In genomic region chr2:157857496-157857895, GRCm38 (mm10) we compare ENCODE assay signal across 16 mouse cellular contexts. TPM values are rescaled to one million over a fixed set of nuclear protein-coding genes. Genes with fewer than 3 reads are reported as not detected.
A peak's percentile ranks its signal among the peaks of the same experiment; 100 is the strongest.
DNase-seq lines count a peak whose midpoint lies in the region.
"Had no signal": no experiment of that assay in that cellular context is flagged by ENCODE, and none has a peak within 500 bp of the region (broad histone marks: within the 10 kb centered on the region; RNA-seq: fewer than 3 reads in every experiment).

No protein-coding gene starts in this region.

- peak; percentile 72 for DNase-seq in heart, adult 11 months
- DNase-seq in heart, adult 18-20 months, result no peak
- DNase-seq in 3T3-L1 (ENCODE audit: low read depth, low spot score), result peak; percentile 6
- peak; percentile 18 for DNase-seq in ZHBTc4 (ENCODE audit: low read depth, low spot score)
- no peak for DNase-seq in layer of hippocampus, postnatal 36 days
- no peak for DNase-seq in spleen, postnatal 36 days (ENCODE audit: low spot score in 2 of 2)
- DNase-seq: adrenal gland, adult 8-10 months; adrenal gland, postnatal 36 days; B cell, adult 2 months; cerebellum, adult 2 months; cerebellum, adult 9-10 months; cerebellum, postnatal 10 days; cerebellum, postnatal 25 days; forebrain, postnatal 0 days had no signal

RNA-seq across cellular contexts. Expression of gene Vstm2l, which starts 57.0 kb away (rescaled TPM):
- under 1 TPM; 0.33 to 0.52 TPM for total RNA-seq in heart, adult 18-20 months (2021)
- total RNA-seq in layer of hippocampus, postnatal 36 days (2021), result 100 to 1,000 TPM; 111 to 124 TPM
- total RNA-seq: CH12.LX, G1E had no signal

Comparison
In these comparisons a context has a peak if more than half of its experiments do, and no peak if none do; other contexts are left out.
1. DNase-seq: peak in heart, adult 11 months (single experiment), 3T3-L1 (single experiment) and ZHBTc4 (single experiment); none in heart, adult 18-20 months (0 of 2), layer of hippocampus, postnatal 36 days (0 of 2) and spleen, postnatal 36 days (0 of 2).
2. RNA of gene Vstm2l, which starts 57.0 kb away (total RNA-seq): 111 to 124 TPM in layer of hippocampus, postnatal 36 days; 0.33 to 0.52 TPM in heart, adult 18-20 months; every median in the first group is over 10 times any median in the second.